Comparison of ENCODE assay signal across 22 mouse cellular contexts in genomic region chr6:61065769-61066168, GRCm38 (mm10).
DNase-seq lines count a peak whose midpoint lies in the region; ATAC-seq and TF ChIP-seq lines count a peak whose summit lies in the region.
"Had no signal": no experiment of that assay in that cellular context is flagged by ENCODE, and none has a peak within 500 bp of the region (broad histone marks: within the 10 kb centered on the region; RNA-seq: fewer than 3 reads in every experiment).

No protein-coding gene starts in this region.

- no peaks in the 10 kb centered on the region for H3K9me3 ChIP-seq in forebrain, embryonic 12.5 days
- H3K9me3 ChIP-seq in forebrain, postnatal 0 days (ENCODE audit: low read length): no peaks in the 10 kb centered on the region
- H3K9me3 ChIP-seq in liver, embryonic 12.5 days (replicated peaks): no peaks in the 10 kb centered on the region
- H3K9me3 ChIP-seq: embryonic facial prominence, embryonic 13.5 days; forebrain, embryonic 15.5 days; heart, embryonic 15.5 days; hindbrain, embryonic 13.5 days had no signal

- peaks cover 25% of the 10 kb centered on the region for H3K4me1 ChIP-seq in forebrain, embryonic 12.5 days
- peaks cover 3% of the 10 kb centered on the region; the same call in 1 of the 2 replicates for H3K4me1 ChIP-seq in forebrain, postnatal 0 days (ENCODE audit: insufficient read depth)
- H3K4me1 ChIP-seq in liver, embryonic 12.5 days: no peaks in the 10 kb centered on the region
- H3K4me1 ChIP-seq: heart, embryonic 15.5 days had no signal

- no peaks in the 10 kb centered on the region for H3K36me3 ChIP-seq in forebrain, embryonic 12.5 days (replicated peaks)
- no peaks in the 10 kb centered on the region for H3K36me3 ChIP-seq in forebrain, postnatal 0 days (ENCODE audit: insufficient read depth)
- H3K36me3 ChIP-seq in liver, embryonic 12.5 days: no peaks in the 10 kb centered on the region
- H3K36me3 ChIP-seq: embryonic facial prominence, embryonic 13.5 days; forebrain, embryonic 15.5 days; heart, embryonic 15.5 days; hindbrain, embryonic 13.5 days had no signal

- no peak for DNase-seq in forebrain, postnatal 0 days
- peak; percentile 53 to 55 for DNase-seq in spleen, postnatal 36 days (ENCODE audit: low spot score in 2 of 2)
- DNase-seq in spleen, adult 18-20 months: no peak
- peak; percentile 11 for DNase-seq in induced T-regulatory cell, adult 2 months (ENCODE audit: low read depth)
- DNase-seq in lung, postnatal 36 days: no peak
- DNase-seq in thymus, adult 18-20 months: no peak
- DNase-seq: adrenal gland, adult 2 months; adrenal gland, postnatal 25 days; cerebellum, adult 18-20 months; cerebellum, adult 9-11 months; cerebellum, postnatal 36 days; gastrocnemius, postnatal 10 days; heart, adult 18-20 months; heart, postnatal 14 days had no signal

- TF ChIP-seq CTCF in forebrain, postnatal 0 days (IDR thresholded peaks at IDR 0.05; ENCODE audit: low read depth): no peak

- no peak overlapping the region for H3K4me2 ChIP-seq in forebrain, embryonic 12.5 days
- no peak overlapping the region for H3K4me2 ChIP-seq in forebrain, postnatal 0 days (ENCODE audit: low read depth)
- no peak overlapping the region for H3K4me2 ChIP-seq in liver, embryonic 12.5 days
- H3K4me2 ChIP-seq: embryonic facial prominence, embryonic 13.5 days; forebrain, embryonic 15.5 days; heart, embryonic 11.5 days; heart, embryonic 15.5 days; hindbrain, embryonic 13.5 days had no signal

- no peak for ATAC-seq in forebrain, embryonic 12.5 days (ENCODE audit: low FRiP score)
- no peak for ATAC-seq in forebrain, postnatal 0 days
- no peak for ATAC-seq in liver, embryonic 12.5 days
- ATAC-seq: hindbrain, postnatal 0 days had no signal

- no peaks in the 10 kb centered on the region for H3K27me3 ChIP-seq in forebrain, embryonic 12.5 days
- H3K27me3 ChIP-seq in forebrain, postnatal 0 days (ENCODE audit: insufficient read depth, low read length): no peaks in the 10 kb centered on the region
- H3K27me3 ChIP-seq in liver, embryonic 12.5 days (replicated peaks): no peaks in the 10 kb centered on the region
- H3K27me3 ChIP-seq: embryonic facial prominence, embryonic 13.5 days; forebrain, embryonic 15.5 days; heart, embryonic 15.5 days; hindbrain, embryonic 13.5 days had no signal

- H3K9ac ChIP-seq in forebrain, embryonic 12.5 days: no peak overlapping the region
- H3K9ac ChIP-seq in forebrain, postnatal 0 days: no peak overlapping the region
- no peak overlapping the region for H3K9ac ChIP-seq in liver, embryonic 12.5 days
- H3K9ac ChIP-seq: embryonic facial prominence, embryonic 13.5 days; forebrain, embryonic 15.5 days; heart, embryonic 15.5 days; hindbrain, embryonic 13.5 days had no signal

- H3K27ac ChIP-seq in forebrain, embryonic 12.5 days: 0 out of 2 replicates have a peak overlapping the region, but pooled peaks have one; percentile 72
- no peak overlapping the region for H3K27ac ChIP-seq in forebrain, postnatal 0 days (ENCODE audit: low read depth, low read length)
- H3K27ac ChIP-seq in liver, embryonic 12.5 days: no peak overlapping the region
- H3K27ac ChIP-seq: embryonic facial prominence, embryonic 13.5 days; heart, embryonic 15.5 days; hindbrain, postnatal 0 days had no signal

- no peak overlapping the region for H3K4me3 ChIP-seq in forebrain, embryonic 12.5 days (replicated peaks)
- H3K4me3 ChIP-seq in forebrain, postnatal 0 days (ENCODE audit: low read depth, low read length): no peak overlapping the region
- H3K4me3 ChIP-seq in liver, embryonic 12.5 days: no peak overlapping the region
- H3K4me3 ChIP-seq: embryonic facial prominence, embryonic 13.5 days; forebrain, embryonic 15.5 days; heart, embryonic 15.5 days; hindbrain, embryonic 13.5 days had no signal

Comparison
In these comparisons a context has a peak if more than half of its experiments do, and no peak if none do; other contexts are left out.
1. DNase-seq: peak in spleen, postnatal 36 days (2 of 2) and induced T-regulatory cell, adult 2 months (single experiment); none in forebrain, postnatal 0 days (single experiment), spleen, adult 18-20 months (0 of 2), lung, postnatal 36 days (single experiment) and thymus, adult 18-20 months (0 of 2).